Comparison of ENCODE assay signal across 8 mouse cellular contexts in the genomic region with DNA sequence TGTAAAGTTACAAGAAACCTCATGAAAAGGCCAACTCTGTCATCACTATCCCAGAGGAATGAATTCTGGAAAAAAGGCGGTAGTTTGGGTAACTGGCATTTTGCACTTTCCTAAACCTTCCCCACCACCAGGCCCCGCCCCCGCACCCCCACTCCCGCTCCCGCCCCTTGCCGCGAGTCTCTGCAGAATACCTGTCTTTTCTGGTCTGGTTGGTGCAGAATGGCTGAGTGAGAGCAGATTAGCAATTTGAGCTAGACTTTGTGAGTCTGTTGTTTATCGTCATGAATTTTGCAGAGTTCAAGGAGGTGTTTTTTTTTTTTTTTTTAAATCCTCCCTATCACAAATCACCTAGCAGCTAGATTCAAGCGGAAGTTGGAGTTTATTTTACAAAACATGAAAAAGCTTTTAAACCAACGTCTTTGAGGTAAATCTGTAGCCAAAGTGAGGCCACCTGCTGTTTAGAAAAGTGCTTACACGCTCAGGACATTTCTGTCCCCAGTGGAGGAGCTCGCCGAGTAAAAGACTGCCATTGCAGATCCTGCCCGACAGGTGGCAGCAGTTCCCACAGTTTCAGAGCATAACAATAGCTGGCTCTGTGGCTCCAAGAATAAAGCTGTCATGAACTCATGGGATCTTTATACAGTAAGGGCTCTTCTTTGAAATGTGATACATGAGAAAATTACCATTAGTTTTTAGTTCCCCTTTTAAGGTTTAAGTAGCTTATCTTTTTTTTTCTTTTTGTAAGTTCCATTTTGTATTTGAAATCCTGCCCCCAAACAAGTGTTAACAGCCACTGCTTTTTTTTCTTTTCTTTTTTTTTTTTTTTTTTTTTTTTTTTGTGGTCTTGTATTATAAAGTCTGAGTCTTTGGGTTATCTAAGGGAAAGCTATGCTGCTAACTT.
DNase-seq lines count a peak whose midpoint lies in the region; ATAC-seq and TF ChIP-seq lines count a peak whose summit lies in the region.

No protein-coding gene starts in this region.

- DNase-seq in adipocyte (ENCODE audit: low spot score) = peak; percentile 95
- DNase-seq in embryo, embryonic 10 days (ENCODE audit: low spot score) = peak; percentile 93
- DNase-seq in gastrocnemius, postnatal 10 days = peak; percentile 80
- peak; percentile 94 for DNase-seq in hindlimb bud, embryonic 11.5 days (ENCODE audit: extremely low spot score, low read depth, low spot score)
- peak; percentile 86 to 92 for DNase-seq in left cerebral cortex, adult 2 months (ENCODE audit: extremely low spot score in 1 of 2, low spot score in 2 of 2)
- DNase-seq in right cerebral cortex, adult 18-20 months = peak; percentile 88
- peak; percentile 67 for DNase-seq in urinary bladder, adult 2 months (ENCODE audit: low spot score)

- peak; percentile 97 for TF ChIP-seq CTCF in left cerebral cortex, adult 2 months (IDR thresholded peaks at IDR 0.05)

- no peak overlapping the region for H3K4me3 ChIP-seq in left cerebral cortex, adult 2 months

- no peak overlapping the region for H3K27ac ChIP-seq in left cerebral cortex, adult 2 months

- peak; percentile 99 for ATAC-seq in megakaryocyte, adult 5-6 weeks (ENCODE audit: poor library complexity, severe bottlenecking)

- intact Hi-C loops in left cerebral cortex, adult 2 months (cut with DNase I) = loop anchor here (1.0 to 2.0 kb wide), 3 partner anchors 73 to 444 kb away; no protein-coding TSS in a partner anchor
